In genomic region chr4:129350644-129351043, GRCm38 (mm10) we compare ENCODE assay signal across 8 mouse cellular contexts. TPM values are rescaled to one million over a fixed set of nuclear protein-coding genes. Genes with fewer than 3 reads are reported as not detected.
A peak's percentile ranks its signal among the peaks of the same experiment; 100 is the strongest.
DNase-seq lines count a peak whose midpoint lies in the region; ATAC-seq and TF ChIP-seq lines count a peak whose summit lies in the region.

No protein-coding gene starts in this region.

- H3K4me3 ChIP-seq in embryonic facial prominence, embryonic 14.5 days (ENCODE audit: low read depth, low read length): no peak overlapping the region
- no peak overlapping the region for H3K4me3 ChIP-seq in kidney, embryonic 16.5 days (ENCODE audit: low read length)
- H3K4me3 ChIP-seq in liver, embryonic 14.5 days (ENCODE audit: insufficient read depth in 1 of 2, low read depth in 2 of 2, low read length in 2 of 2): no peak overlapping the region
- H3K4me3 ChIP-seq in neural tube, embryonic 13.5 days: no peak overlapping the region
- no peak overlapping the region for H3K4me3 ChIP-seq in stomach, embryonic 16.5 days (replicated peaks; ENCODE audit: low read length)

- ATAC-seq in embryonic facial prominence, embryonic 14.5 days (ENCODE audit: low read depth): peak; percentile 87
- peak; percentile 88 for ATAC-seq in kidney, embryonic 16.5 days (ENCODE audit: low FRiP score, low TSS enrichment)
- peak; percentile 65 for ATAC-seq in liver, embryonic 14.5 days (ENCODE audit: insufficient read depth)
- peak; percentile 79; the same call in 1 of the 2 replicates for ATAC-seq in neural tube, embryonic 13.5 days (ENCODE audit: low read depth)
- peak; percentile 77; the same call in 1 of the 2 replicates for ATAC-seq in stomach, embryonic 16.5 days (ENCODE audit: insufficient read depth, low FRiP score)

- no peak overlapping the region for H3K9ac ChIP-seq in embryonic facial prominence, embryonic 14.5 days (ENCODE audit: low read depth, low read length)
- no peak overlapping the region for H3K9ac ChIP-seq in kidney, embryonic 16.5 days (replicated peaks; ENCODE audit: low read length)
- H3K9ac ChIP-seq in liver, embryonic 14.5 days (replicated peaks): no peak overlapping the region
- no peak overlapping the region for H3K9ac ChIP-seq in neural tube, embryonic 13.5 days
- no peak overlapping the region for H3K9ac ChIP-seq in stomach, embryonic 16.5 days (ENCODE audit: low read length)

- H3K27ac ChIP-seq in embryonic facial prominence, embryonic 14.5 days (replicated peaks; ENCODE audit: low read depth, low read length): no peak overlapping the region
- no peak overlapping the region for H3K27ac ChIP-seq in kidney, embryonic 16.5 days (ENCODE audit: low read length)
- H3K27ac ChIP-seq in liver, embryonic 14.5 days: no peak overlapping the region
- no peak overlapping the region for H3K27ac ChIP-seq in neural tube, embryonic 13.5 days (replicated peaks)
- no peak overlapping the region for H3K27ac ChIP-seq in stomach, embryonic 16.5 days (ENCODE audit: low read length)

- WGBS in embryonic facial prominence, embryonic 14.5 days: 8% methylated on average over 1 of the region's 1 CpGs
- WGBS in kidney, embryonic 16.5 days: 5% methylated on average over 1 of the region's 1 CpGs
- 0% methylated on average over 1 of the region's 1 CpGs for WGBS in liver, embryonic 14.5 days (ENCODE audit: insufficient replicate concordance)
- 11% methylated on average over 1 of the region's 1 CpGs for WGBS in neural tube, embryonic 13.5 days
- 13% methylated on average over 1 of the region's 1 CpGs for WGBS in stomach, embryonic 16.5 days

- no peaks in the 10 kb centered on the region for H3K9me3 ChIP-seq in embryonic facial prominence, embryonic 14.5 days (ENCODE audit: control insufficient read depth, low read length)
- H3K9me3 ChIP-seq in kidney, embryonic 16.5 days (ENCODE audit: low read length): no peaks in the 10 kb centered on the region
- no peaks in the 10 kb centered on the region for H3K9me3 ChIP-seq in liver, embryonic 14.5 days (ENCODE audit: control insufficient read depth, low read length)
- H3K9me3 ChIP-seq in neural tube, embryonic 13.5 days: no peaks in the 10 kb centered on the region
- no peaks in the 10 kb centered on the region for H3K9me3 ChIP-seq in stomach, embryonic 16.5 days (replicated peaks; ENCODE audit: control insufficient read depth, low read length)

- H3K4me1 ChIP-seq in embryonic facial prominence, embryonic 14.5 days (ENCODE audit: control insufficient read depth, insufficient read depth, low read length): no peaks in the 10 kb centered on the region
- H3K4me1 ChIP-seq in kidney, embryonic 16.5 days (ENCODE audit: insufficient read depth, low read length): 0 out of 2 replicates have a peak, but pooled peaks cover 3% of the 10 kb centered on the region
- H3K4me1 ChIP-seq in liver, embryonic 14.5 days (replicated peaks; ENCODE audit: control insufficient read depth in 2 of 2, insufficient read depth in 2 of 2, low read length in 1 of 2): no peaks in the 10 kb centered on the region
- no peaks in the 10 kb centered on the region for H3K4me1 ChIP-seq in neural tube, embryonic 13.5 days (replicated peaks)
- no peaks in the 10 kb centered on the region for H3K4me1 ChIP-seq in stomach, embryonic 16.5 days (ENCODE audit: control insufficient read depth, insufficient read depth, low read length)

- DNase-seq in B cell, adult 2 months: peak; percentile 84 to 85
- DNase-seq in adrenal gland, postnatal 4 days (ENCODE audit: low spot score in 2 of 2): peak; percentile 38 to 50
- peak; percentile 90 for DNase-seq in embryonic facial prominence, embryonic 14.5 days (ENCODE audit: low spot score)
- peak; percentile 28 to 72 for DNase-seq in heart, adult 9 months (ENCODE audit: low spot score in 2 of 2)
- peak; percentile 40 to 58 (median 53) for DNase-seq in liver, embryonic 14.5 days (ENCODE audit: low read depth in 3 of 3, low spot score in 3 of 3)

- TF ChIP-seq EP300 in liver, embryonic 14.5 days (IDR thresholded peaks at IDR 0.05; ENCODE audit: low read depth): no peak

- no peaks in the 10 kb centered on the region for H3K27me3 ChIP-seq in embryonic facial prominence, embryonic 14.5 days (replicated peaks; ENCODE audit: control insufficient read depth, insufficient read depth, low read length)
- no peaks in the 10 kb centered on the region for H3K27me3 ChIP-seq in kidney, embryonic 16.5 days (ENCODE audit: insufficient read depth, low read length)
- no peaks in the 10 kb centered on the region for H3K27me3 ChIP-seq in liver, embryonic 14.5 days (ENCODE audit: control insufficient read depth, insufficient read depth, low read length)
- H3K27me3 ChIP-seq in neural tube, embryonic 13.5 days: no peaks in the 10 kb centered on the region
- H3K27me3 ChIP-seq in stomach, embryonic 16.5 days (ENCODE audit: control insufficient read depth, insufficient read depth, low read length): no peaks in the 10 kb centered on the region

- no peak overlapping the region for H3K4me2 ChIP-seq in embryonic facial prominence, embryonic 14.5 days (ENCODE audit: low read depth, low read length)
- H3K4me2 ChIP-seq in kidney, embryonic 16.5 days (replicated peaks; ENCODE audit: low read depth, low read length): no peak overlapping the region
- H3K4me2 ChIP-seq in liver, embryonic 14.5 days (ENCODE audit: low read depth): no peak overlapping the region
- H3K4me2 ChIP-seq in neural tube, embryonic 13.5 days: no peak overlapping the region
- H3K4me2 ChIP-seq in stomach, embryonic 16.5 days (ENCODE audit: low read depth, low read length): no peak overlapping the region

- TF ChIP-seq CTCF in liver, embryonic 14.5 days (IDR thresholded peaks at IDR 0.05; ENCODE audit: low read depth): peak; percentile 97

- peaks cover 23% of the 10 kb centered on the region; the same call in 1 of the 2 replicates for H3K36me3 ChIP-seq in embryonic facial prominence, embryonic 14.5 days (ENCODE audit: control insufficient read depth, insufficient read depth, low read length)
- H3K36me3 ChIP-seq in kidney, embryonic 16.5 days (ENCODE audit: insufficient read depth, low read length): peaks cover 19% of the 10 kb centered on the region; the same call in 1 of the 2 replicates
- peaks cover 2% of the 10 kb centered on the region; the same call in 1 of the 2 replicates for H3K36me3 ChIP-seq in liver, embryonic 14.5 days (replicated peaks; ENCODE audit: control insufficient read depth, insufficient read depth, low read depth)
- peaks cover 49% of the 10 kb centered on the region for H3K36me3 ChIP-seq in neural tube, embryonic 13.5 days
- H3K36me3 ChIP-seq in stomach, embryonic 16.5 days (ENCODE audit: control insufficient read depth, insufficient read depth, low read length): no peaks in the 10 kb centered on the region

RNA-seq across cellular contexts. Expression of gene Zbtb8os, which starts 15.1 kb away (rescaled TPM):
- total RNA-seq in adrenal gland, postnatal 4 days (2021): 10 to 100 TPM; 51.1 to 52.2 TPM
- polyA plus RNA-seq in embryonic facial prominence, embryonic 14.5 days (2014; fragmentation: Nextera tagmentation; extraction: Ambion mirVana): 37.1 and 45.0 TPM in 2 replicates
- 44.4 and 45.1 TPM in 2 replicates for polyA plus RNA-seq in kidney, embryonic 16.5 days (2015; fragmentation: Nextera tagmentation; extraction: Ambion mirVana)
- 22.3 and 24.5 TPM in 2 replicates for polyA plus RNA-seq in liver, embryonic 14.5 days (2012; rRNA removed)
- 33.2 and 33.8 TPM in 2 replicates for polyA plus RNA-seq in liver, embryonic 14.5 days (2014; fragmentation: Nextera tagmentation; extraction: Ambion mirVana)
- 24.9 and 28.2 TPM in 2 replicates for polyA plus RNA-seq in neural tube, embryonic 13.5 days (2015; fragmentation: Nextera tagmentation; extraction: Ambion mirVana)
- 44.4 and 46.6 TPM in 2 replicates for polyA plus RNA-seq in stomach, embryonic 16.5 days (2015; fragmentation: Nextera tagmentation; extraction: Ambion mirVana)

RNA-seq across cellular contexts. Expression of gene Rbbp4, which starts 15.5 kb away (rescaled TPM):
- total RNA-seq in adrenal gland, postnatal 4 days (2021): 100 to 1,000 TPM; 188 to 206 TPM
- 304 and 320 TPM in 2 replicates for polyA plus RNA-seq in embryonic facial prominence, embryonic 14.5 days (2014; fragmentation: Nextera tagmentation; extraction: Ambion mirVana)
- 383 and 405 TPM in 2 replicates for polyA plus RNA-seq in kidney, embryonic 16.5 days (2015; fragmentation: Nextera tagmentation; extraction: Ambion mirVana)
- polyA plus RNA-seq in liver, embryonic 14.5 days (2012; rRNA removed): 45.8 and 60.8 TPM in 2 replicates
- polyA plus RNA-seq in liver, embryonic 14.5 days (2014; fragmentation: Nextera tagmentation; extraction: Ambion mirVana): 241 and 248 TPM in 2 replicates
- 344 and 395 TPM in 2 replicates for polyA plus RNA-seq in neural tube, embryonic 13.5 days (2015; fragmentation: Nextera tagmentation; extraction: Ambion mirVana)
- polyA plus RNA-seq in stomach, embryonic 16.5 days (2015; fragmentation: Nextera tagmentation; extraction: Ambion mirVana): 287 and 291 TPM in 2 replicates

RNA-seq across cellular contexts. Expression of gene Zbtb8a, which starts 27.3 kb away (rescaled TPM):
- total RNA-seq in adrenal gland, postnatal 4 days (2021): 10 to 100 TPM; 12.2 to 14.0 TPM
- 4.6 and 4.9 TPM in 2 replicates for polyA plus RNA-seq in embryonic facial prominence, embryonic 14.5 days (2014; fragmentation: Nextera tagmentation; extraction: Ambion mirVana)
- polyA plus RNA-seq in kidney, embryonic 16.5 days (2015; fragmentation: Nextera tagmentation; extraction: Ambion mirVana): 17.2 and 18.4 TPM in 2 replicates
- polyA plus RNA-seq in liver, embryonic 14.5 days (2012; rRNA removed): 1.8 and 2.1 TPM in 2 replicates
- polyA plus RNA-seq in liver, embryonic 14.5 days (2014; fragmentation: Nextera tagmentation; extraction: Ambion mirVana): 0.41 and 1.1 TPM in 2 replicates
- 18.5 and 20.4 TPM in 2 replicates for polyA plus RNA-seq in neural tube, embryonic 13.5 days (2015; fragmentation: Nextera tagmentation; extraction: Ambion mirVana)
- polyA plus RNA-seq in stomach, embryonic 16.5 days (2015; fragmentation: Nextera tagmentation; extraction: Ambion mirVana): 17.4 and 19.2 TPM in 2 replicates
